In genomic region chr17:87085726-87086125, GRCm38 (mm10) we compare ENCODE assay signal across 14 mouse cellular contexts.
"Had no signal": no experiment of that assay in that cellular context is flagged by ENCODE, and none has a peak within 500 bp of the region (broad histone marks: within the 10 kb centered on the region; RNA-seq: fewer than 3 reads in every experiment).

No protein-coding gene starts in this region.

- DNase-seq: kidney, postnatal 14 days; layer of hippocampus, adult 9-11 months; layer of hippocampus, postnatal 36 days; lung, adult 2 months; lung, postnatal 36 days; right cerebral cortex, adult 18-20 months; right cerebral cortex, postnatal 25 days; thymus, postnatal 4 days had no signal

- H3K36me3 ChIP-seq: kidney, embryonic 15.5 days; limb, embryonic 15.5 days; liver, embryonic 15.5 days; midbrain, embryonic 13.5 days had no signal

- H3K9ac ChIP-seq: kidney, embryonic 15.5 days; limb, embryonic 15.5 days; liver, embryonic 15.5 days; midbrain, embryonic 13.5 days had no signal

- H3K27me3 ChIP-seq: kidney, embryonic 15.5 days; limb, embryonic 15.5 days; liver, embryonic 15.5 days; midbrain, embryonic 13.5 days had no signal

- H3K27ac ChIP-seq: kidney, embryonic 15.5 days; limb, embryonic 15.5 days; liver, embryonic 15.5 days; midbrain, embryonic 13.5 days; stomach, postnatal 0 days had no signal

- H3K4me3 ChIP-seq: kidney, embryonic 15.5 days; limb, embryonic 15.5 days; liver, embryonic 15.5 days; midbrain, embryonic 13.5 days had no signal

- ATAC-seq: lung, postnatal 0 days; midbrain, embryonic 13.5 days had no signal

- H3K4me1 ChIP-seq: kidney, embryonic 15.5 days; limb, embryonic 15.5 days; liver, embryonic 15.5 days; midbrain, embryonic 13.5 days had no signal
